Mouse (Mus musculus): ENCODE measurements around the gene Lhcgr.

The Lhcgr gene

DNA sequence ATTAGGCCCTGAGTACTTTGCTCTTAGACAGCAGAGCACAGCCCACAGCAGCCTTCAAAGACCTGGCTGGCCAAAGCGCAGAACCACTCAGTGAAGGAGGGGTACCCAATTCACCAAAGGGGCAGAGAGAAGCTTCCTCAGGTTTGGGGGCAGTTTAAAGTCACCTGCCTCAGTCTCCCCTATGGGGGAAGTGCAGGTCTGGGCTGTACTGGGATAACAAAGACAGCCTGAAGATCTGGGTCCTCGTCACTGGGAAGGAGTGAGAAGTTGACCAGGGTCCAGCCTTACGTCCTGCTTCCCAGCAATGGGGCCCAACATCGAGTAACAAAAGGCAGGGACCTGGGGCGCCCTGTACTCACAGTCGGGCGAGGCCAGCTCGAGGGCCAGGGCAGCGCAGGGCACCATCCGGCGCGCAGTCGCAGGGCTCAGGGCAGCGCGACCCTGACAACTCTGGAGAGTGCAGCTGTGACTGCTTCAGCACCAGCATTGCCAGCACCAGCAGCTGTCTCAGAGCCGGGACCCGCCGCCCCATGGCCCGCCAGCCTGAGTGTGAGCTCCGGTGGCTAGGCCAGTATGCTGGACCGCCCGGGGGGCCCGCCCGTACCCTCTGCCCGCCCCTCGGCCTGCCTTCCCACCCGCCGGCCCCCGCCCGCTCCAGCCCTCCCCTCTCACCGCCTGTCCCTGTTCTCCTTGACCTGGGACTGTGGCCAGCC lies at the start of gene Lhcgr:
TSS of gene Lhcgr (minus strand) at position 551 of the 713 bp plus-strand sequence.
- DNase-seq (ENCODE audit: low read depth, low spot score) = peak; percentile 5

DNA sequence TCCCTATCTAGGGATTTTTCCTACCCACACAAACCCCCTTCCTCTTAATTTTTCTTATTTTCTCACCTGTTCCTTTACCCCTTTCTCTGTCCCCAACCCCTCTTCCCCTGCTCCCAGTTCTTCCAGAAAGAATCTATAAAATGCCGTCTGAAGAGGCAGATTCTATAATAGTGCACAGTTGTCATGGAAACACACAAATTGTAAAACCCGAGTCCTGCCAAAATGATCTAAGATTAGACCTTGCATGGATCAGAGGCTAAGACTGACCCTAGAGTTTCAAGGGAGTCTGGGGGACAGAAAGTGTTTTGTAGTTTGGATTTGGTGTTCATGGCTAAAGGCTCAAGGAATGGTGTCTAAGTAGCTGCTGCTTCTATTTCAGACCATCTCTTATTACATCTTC lies 25.8 kb upstream of the Lhcgr start:
- no peak for DNase-seq (ENCODE audit: low read depth, low spot score)

DNA sequence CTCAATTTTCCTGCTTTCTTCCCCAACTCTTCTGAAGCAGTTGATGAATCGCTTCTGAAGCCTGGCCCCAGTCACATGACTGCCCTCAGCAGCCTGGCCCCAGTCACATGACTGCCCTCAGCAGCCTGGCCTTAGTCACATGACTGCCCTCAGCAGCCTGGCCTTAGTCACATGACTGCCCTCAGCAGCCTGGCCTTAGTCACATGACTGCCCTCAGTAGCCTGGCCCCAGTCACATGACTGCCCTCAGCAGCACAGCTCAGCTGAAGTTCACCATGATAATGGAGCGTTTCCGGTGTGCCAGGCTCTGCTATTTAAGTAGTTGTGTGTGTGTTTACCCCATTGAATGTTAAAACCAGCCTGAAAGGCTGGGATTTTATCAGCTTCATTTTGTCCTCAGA lies 21.2 kb upstream of the Lhcgr start:
- DNase-seq (ENCODE audit: low read depth, low spot score) = peak; percentile 61

DNA sequence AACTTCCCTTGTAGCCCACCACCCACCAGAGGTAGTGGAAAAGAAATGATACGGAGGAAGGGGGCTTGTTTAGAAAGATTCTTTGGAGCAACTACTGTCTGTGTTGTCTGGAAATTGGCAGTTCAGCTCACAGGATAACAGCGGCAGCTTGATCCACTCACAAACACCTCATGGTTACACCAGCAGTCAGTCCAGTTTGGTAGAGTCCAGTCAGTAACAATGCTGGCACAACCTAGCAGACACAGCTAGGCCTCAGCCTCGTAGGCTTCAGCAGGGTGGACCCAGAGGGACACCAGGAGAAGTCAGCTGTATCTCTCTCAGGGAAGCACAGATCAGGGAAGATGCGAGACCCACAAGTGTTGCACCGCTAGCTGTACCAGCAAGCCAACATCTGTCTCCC lies 19.0 kb upstream of the Lhcgr start:
- DNase-seq (ENCODE audit: low read depth, low spot score) = no peak

GRCm38 (mm10) chr17:88806421-88806820 lies 14.6 kb upstream of the Lhcgr start:
- no peak for DNase-seq (ENCODE audit: low read depth, low spot score)

- no peak for DNase-seq (ENCODE audit: low read depth, low spot score)
These were observed 11.7 kb upstream of the Lhcgr start for GRCm38 (mm10) chr17:88803441-88803840.

GRCm38 (mm10) chr17:88790680-88791079 lies 1.1 kb downstream of the Lhcgr start:
- DNase-seq (ENCODE audit: low read depth, low spot score) = no peak

DNA sequence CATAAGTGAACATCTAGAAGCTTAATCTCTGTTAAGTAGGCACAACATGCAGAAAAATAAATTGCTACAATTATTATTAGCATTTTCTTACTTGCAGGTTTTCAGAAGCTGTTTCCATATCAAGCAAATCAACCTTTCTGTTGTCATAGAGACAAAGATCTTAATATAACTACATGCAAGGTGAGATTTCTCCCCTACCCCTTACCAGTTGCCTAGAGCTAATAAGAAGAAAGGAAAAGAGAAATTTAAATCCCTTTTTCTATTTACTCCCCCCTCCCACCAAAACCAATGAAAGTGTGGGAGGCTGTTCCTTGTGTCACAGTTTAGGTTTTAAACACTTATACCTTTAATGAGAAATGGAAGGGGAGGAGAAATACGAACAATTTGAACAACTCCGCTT lies 3.4 kb downstream of the Lhcgr start:
- DNase-seq (ENCODE audit: low read depth, low spot score) = no peak

- DNase-seq (ENCODE audit: low read depth, low spot score) = no peak
These were observed 4.9 kb downstream of the Lhcgr start for GRCm38 (mm10) chr17:88786881-88787280.

DNA sequence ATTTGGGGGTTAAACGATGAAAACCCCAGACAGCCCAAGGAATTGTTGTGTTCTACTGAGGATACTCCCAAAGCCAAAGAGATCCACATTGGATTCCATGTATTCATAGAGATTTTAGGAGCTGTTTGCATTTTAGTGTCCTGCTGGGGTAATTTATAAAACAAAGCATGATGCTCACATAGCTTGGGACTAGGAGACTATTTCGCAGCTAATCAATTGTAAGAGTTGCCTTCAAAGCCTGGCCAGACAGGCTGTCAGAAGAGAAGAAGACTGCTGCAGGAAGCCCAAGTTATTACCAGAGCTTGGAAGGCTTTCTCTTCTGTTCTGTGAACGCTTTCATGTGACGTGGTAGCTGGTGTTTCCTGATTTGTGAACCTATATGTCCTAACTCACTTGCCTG lies 5.4 kb downstream of the Lhcgr start:
- DNase-seq (ENCODE audit: low read depth, low spot score) = no peak

- no peak for DNase-seq (ENCODE audit: low read depth, low spot score)
These were observed 12.6 kb downstream of the Lhcgr start for GRCm38 (mm10) chr17:88779148-88779547.

- DNase-seq (ENCODE audit: low read depth, low spot score) = no peak
These were observed 17.7 kb downstream of the Lhcgr start for GRCm38 (mm10) chr17:88774103-88774526.

DNA sequence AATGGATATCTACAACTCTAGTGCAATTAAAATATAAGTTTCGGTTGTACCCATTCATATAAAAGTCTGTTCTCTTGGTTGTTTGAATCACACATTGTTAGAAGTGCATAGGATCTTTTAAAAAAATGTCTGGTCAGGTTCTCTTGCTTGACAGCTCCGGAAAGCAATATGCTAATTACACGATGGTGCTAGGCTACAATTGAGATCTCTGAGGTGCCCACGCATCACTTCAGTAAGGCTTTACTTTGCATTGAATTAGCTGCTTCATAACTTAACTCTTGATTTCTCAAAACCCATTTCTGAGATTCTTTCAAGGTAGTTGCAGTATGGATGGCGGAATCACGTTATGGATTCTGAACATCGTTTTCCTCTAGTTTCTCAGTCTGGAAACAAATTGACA lies 21.7 kb downstream of the Lhcgr start:
- DNase-seq (ENCODE audit: low read depth, low spot score) = no peak

GRCm38 (mm10) chr17:88769283-88769859 lies 22.4 kb downstream of the Lhcgr start:
- DNase-seq (ENCODE audit: low read depth, low spot score) = no peak

DNA sequence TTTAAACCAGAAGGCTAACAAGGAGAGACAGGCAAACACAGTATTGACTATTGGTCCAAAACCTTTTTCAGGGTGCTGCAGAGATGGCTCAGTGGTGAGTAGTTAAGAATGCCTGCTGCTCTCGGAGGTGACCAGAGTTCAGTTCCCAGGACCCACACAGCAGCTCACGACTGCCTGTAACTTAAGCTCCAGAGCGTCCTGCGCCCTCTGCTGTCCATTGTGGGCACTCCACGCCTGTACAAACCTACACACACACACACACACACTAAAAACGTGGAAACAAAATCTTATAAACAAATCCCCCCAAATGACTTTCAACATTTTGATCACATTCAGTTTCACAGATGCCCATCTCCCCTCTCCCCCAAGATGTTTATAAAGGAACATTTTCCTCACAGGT lies 24.9 kb downstream of the Lhcgr start:
- DNase-seq (ENCODE audit: low read depth, low spot score) = no peak

DNA sequence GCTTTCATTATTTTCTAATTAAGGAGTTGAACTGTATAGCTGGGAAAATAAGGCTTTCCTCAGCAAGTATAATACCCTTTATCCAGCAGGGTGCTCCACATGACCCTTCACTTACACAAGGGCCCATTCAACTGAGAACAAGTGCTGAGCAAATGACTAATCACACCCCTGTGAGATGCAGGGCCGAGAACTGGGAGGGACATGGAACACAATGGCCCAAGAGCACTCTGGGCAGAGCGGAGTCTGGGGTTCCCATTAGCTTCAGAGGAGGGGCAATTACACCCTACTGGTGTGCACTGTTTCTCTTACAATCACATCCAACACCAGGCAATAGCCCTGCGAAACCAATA lies 27.7 kb downstream of the Lhcgr start:
- peak; percentile 30 for DNase-seq (ENCODE audit: low read depth, low spot score)

GRCm38 (mm10) chr17:88763396-88764135 lies 28.2 kb downstream of the Lhcgr start:
- DNase-seq (ENCODE audit: low read depth, low spot score) = no peak

- no peak for DNase-seq (ENCODE audit: low read depth, low spot score)
These were observed 33.8 kb downstream of the Lhcgr start for GRCm38 (mm10) chr17:88758003-88758437.

GRCm38 (mm10) chr17:88755776-88756175 lies 36.0 kb downstream of the Lhcgr start:
- DNase-seq (ENCODE audit: low read depth, low spot score) = no peak

GRCm38 (mm10) chr17:88753472-88753857 lies 38.3 kb downstream of the Lhcgr start:
- DNase-seq (ENCODE audit: low read depth, low spot score) = no peak

- peak; percentile 56 for DNase-seq (ENCODE audit: low read depth, low spot score)
These were observed 38.8 kb downstream of the Lhcgr start for GRCm38 (mm10) chr17:88752827-88753471.

DNA sequence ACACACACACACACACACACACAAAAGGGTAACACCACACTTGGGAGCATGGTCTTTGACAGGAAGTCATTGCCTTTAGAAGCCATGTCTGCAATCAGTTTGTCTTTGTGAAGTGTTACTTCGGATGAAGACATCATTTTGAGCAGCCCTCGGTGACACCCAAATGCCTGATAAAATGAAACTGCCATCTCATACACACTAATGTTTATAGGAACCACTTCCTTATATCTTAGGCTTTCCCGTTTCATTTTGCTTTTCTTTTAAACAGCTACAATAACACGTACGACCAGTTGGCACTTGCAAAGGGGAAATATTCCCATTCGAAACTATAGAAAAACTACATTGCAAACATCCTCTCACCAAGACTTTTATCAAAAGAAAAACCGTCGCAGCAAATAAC lies 42.1 kb downstream of the Lhcgr start:
- DNase-seq (ENCODE audit: low read depth, low spot score) = no peak
